Mouse (Mus musculus): ENCODE results near the gene Limk1. TPM values are rescaled to one million over a fixed set of nuclear protein-coding genes. Genes with fewer than 3 reads are reported as not detected.

The Limk1 gene
- polyA plus RNA-seq, 3 experiments from 2014 or later = 4.4 to 8.4 (median 7.1) TPM

DNA sequence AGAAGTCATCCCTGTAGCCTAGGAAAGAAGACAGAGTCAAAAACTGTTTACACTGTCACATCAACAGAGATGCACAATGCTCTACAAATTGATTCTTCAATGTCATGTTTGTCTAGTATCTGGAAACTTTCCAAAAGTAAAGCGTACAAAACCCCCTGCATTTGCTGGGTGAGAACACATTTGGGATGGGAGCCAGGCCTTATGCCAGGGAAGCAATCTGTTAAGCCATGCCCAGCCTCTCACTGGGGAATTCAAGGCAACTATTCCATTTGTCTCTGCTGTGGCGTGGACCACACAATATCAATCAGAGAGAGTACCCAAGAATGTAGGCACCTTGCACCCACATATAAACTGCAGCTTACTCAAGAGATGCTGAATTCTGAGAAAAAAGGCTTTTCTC, 66.3 kb downstream of the Limk1 start:
- ATAC-seq = no peak

DNA sequence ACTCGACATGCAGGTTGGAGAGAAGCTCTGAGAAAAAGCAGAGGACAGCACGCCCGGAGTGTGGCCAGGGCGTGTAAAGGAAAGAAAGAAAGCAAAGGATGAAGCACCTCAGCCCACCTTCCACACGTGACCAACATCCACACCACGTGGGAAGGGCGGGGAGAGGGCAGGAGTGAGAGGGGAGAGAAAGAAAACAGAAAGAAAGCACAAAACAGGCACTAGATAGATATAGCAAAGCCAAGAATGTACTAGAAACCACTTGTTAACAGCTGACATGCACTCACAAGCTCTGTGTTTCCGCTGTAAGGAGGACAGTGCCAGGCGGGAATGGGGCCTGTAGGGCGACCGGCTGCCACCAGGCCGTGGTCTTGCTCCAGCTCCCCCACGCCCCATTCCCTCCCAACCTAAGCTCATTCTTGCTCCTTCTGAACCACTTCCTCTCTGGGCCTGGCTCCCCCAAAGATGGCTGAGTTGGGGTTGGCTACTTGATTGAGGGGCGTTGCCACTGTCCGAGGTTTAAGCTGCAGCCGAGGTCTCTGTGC, 67.2 kb downstream of the Limk1 start:
- ATAC-seq = no peak

DNA sequence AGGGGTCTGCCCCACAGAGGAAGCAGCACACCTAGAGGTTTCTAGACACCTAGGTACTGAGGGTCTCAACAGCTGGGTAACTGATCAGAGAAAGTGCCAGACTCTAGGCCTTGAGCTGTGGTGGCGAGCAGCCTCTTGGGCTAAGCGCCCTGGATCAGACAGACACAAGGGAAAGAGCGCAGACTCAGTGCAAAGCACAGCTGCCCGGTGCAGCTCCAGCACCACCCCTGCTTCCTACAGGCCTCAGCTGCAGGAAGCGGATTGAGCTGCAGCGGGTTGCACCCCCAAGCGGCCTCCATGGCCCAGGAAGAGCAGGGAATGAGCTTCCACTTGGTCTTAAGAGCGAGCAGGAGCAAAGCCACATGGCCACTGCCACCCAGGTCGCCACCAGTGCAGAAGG, 67.9 kb downstream of the Limk1 start:
- ATAC-seq = no peak

DNA sequence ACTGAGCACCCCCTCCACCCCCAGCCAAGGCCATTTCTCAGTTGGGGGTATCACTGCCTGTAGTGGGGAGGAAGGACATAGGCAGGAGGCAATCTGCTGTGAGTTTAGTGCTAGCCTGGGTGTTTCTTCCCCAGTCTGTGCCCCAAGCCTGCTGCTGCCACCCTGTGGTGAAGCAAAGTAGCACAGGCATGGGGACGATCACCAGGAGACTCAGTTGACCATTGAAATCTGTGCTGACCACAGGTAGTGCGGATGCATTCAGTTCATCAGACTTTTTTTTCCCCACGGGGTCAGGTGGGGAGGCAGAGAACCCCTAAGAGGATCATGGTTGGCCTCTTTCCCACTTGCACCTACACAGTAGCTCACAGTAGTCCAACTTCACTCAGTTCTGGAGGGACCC, 71.3 kb downstream of the Limk1 start:
- peak; percentile 62 for ATAC-seq

DNA sequence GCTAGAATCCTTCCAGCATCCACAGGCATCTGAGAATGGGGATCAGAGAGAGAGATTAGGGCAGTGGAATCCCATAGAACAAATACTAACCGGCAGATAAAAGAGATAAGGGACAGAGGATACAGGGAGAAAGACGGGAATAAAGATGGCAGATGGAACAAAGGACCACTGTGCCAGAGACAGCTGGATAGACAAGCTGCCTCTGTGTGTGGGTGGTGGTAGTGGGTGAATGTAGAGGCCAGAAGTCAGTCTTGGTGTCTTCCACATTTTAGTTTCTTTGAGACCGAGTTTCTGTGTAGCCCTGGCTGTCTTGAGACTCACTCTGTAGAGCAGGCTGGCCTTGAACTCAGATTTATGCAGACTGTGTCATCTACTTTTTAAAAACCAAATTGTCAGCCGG, 72.6 kb downstream of the Limk1 start:
- ATAC-seq = no peak

DNA sequence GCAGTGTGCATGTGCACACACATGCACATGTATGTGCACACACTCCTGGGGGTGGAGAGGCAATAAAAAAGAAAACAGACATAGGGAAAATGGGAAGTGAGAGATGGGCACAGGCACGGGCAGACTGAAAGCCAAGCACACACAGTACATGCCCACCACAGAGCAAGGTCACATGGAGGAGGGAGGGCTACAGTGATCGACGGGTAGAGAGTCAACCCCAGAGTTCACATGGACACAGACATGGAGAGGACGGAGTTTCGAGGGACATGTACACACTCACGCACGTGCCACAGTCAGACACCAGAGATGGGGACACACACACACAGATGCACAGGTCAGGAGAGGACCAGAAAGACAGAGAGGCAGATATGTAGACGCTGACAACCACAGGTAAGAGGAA, 73.0 kb downstream of the Limk1 start:
- ATAC-seq = no peak

DNA sequence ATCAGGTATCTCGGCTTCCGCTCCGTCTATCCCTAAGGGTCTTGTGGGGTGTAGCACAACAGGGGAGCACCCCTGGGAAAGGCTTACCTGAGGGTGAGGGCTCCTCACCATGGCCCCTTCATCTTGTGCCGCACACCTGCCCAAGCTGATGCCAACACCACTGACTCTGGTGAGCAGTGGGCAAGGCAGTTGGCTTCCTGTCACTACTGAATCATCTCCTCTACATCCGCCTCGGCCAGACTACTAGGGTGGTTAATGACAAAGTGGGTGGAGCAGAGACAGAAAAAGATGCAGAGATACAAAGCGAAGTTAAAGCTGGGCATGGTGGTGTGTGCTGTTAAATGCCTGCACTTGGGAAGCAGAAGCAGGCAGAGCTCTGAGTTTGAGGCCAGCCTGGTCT, 73.6 kb downstream of the Limk1 start, which contains the start of gene Lat2:
Gene Lat2, minus strand, starts transcription at position 224 of the 400 bp plus-strand sequence.
- ATAC-seq = peak; percentile 51

DNA sequence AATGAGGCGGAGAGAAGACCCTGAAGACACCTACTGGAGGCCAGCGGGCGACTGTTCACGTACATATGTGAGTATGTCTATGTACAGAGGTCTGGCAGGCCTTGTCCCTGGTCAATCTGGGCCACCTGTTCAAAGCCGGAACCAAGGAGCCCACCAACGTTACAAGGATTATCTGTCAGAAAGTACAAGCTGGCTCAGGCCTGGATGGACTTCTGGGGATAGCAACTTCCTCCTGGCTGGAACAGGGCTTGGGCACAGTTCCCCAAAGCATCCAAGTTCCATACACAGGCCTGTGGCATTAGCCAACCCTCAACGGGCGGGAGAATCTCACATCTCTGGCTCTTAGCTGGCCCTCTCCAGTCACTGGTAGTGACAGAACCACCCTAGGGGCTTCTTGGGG, 74.1 kb downstream of the Limk1 start:
- no peak for ATAC-seq

DNA sequence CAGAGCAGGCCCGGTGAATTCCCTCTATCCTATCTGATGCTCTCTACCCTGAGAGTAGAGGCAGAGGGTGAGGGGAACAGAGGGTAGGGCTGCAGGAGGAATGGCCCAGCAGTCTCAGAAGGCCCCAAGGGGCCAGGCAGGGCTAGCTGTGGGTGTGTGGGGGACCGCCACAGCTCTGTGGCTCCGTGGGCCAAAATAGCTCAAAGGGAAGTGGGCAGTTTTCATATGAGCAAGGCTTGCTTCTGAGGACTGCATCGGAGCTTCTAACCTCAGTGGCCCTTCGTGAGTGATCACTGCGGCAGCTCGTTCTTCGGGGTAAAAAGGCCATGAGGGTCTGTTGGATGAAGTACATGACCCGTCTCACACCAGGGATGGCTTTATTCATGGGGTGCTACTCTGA, 74.7 kb downstream of the Limk1 start:
- no peak for ATAC-seq

DNA sequence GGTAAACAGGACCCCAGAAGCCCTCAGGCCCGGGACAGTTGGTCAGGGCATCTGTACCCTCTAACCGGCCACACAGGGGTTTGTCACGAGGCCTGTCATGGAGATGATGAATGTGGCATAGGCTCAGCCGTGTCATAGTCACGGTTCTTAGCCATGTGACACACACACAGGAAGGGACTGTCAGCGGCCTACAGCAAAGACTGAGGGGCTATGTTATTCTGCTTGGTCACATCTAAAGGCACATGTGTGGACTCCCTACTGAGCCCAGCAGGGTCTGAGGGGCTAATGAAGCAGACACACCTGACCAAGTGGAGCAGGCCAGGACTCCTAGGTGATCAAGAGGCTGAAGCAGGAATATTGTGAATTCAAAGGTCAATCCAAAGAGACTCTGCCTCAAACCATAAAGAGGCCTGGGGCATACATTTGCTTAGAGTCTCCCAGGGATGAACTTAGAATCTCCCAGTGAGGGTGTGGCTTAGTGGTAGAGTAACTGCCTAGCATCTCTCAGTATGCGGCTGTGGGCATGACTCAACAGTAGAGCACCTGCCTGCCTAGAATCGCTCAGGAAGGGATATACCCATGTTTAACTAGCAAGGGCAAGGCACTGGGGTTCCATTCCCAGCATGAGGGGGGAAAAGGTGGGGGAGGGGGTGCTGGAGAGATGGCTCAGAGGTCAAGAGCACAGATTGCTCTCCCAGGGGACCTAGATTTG, 76.4 kb downstream of the Limk1 start:
- ATAC-seq = no peak

DNA sequence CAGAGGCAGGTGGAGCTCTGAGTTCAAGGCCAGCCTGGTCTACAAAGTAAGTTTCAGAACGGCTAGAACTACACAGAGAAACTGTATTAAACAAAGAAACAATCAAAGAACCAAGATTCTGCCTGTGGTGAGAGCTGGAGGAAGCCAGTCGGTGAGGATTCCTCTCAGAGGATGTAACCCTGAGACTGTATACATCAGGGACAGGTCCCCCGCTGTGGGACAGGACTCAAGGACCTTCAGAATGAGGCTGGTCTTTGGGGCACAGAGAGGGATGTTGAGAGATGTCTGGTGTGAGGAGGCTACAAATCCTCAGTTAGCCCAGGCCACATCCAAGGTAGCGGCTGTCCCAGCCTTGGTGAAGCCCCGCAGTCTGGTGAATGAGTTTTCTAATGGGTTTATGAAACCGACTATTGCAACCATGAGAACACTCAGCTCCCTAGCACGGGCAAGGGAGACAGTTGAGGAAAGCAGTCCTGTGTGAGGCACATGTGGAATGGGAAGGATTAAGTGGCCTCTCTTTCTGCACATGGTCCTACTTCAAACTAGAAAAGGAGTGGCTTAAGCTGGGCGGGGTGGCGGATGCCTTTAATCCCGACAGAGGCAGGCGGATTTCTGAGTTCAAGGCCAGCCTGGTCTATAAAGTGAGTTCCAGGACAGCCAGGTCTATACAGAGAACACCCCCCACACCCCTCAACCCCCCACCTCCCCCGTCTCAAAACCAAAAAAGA, 78.3 kb downstream of the Limk1 start:
- no peak for ATAC-seq

DNA sequence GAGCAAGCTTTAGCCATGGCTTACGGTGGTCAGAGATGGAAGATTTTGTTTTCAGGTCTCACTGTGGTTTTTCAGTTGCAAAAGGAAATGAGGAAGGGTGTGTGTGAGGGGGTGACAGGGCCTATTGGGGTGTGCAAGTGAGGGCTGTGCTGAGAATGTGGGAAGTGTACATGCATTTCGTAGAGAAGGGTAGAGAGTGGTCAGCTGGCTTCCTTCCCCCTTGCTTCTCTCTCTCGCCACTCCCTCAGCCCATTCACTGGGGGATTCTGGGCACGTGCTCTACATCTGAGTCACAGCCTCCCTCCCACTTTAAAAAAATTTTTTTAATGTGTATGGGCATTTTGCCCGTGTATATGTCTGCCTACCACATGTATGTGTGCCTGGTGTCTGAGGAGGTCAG, 81.3 kb downstream of the Limk1 start:
- ATAC-seq = no peak

DNA sequence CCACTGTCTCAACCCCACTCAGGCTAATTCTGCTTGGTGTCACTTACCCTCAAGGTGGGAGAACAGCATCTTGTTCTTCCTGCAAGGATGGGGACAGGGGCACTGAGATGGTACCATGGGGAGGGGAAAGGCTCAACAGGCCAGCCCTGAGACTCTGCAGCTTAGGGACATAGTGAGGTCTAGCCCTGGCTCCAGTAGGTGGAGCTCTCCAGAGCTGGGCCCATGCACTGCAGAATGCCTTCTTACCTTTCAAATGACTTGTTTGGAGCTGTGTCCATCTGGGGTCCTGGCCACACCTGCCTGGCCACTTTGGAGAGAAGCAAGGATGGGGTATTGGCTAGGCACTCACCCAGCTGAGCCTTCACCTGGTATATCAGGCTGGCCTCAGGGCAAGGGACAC, 82.1 kb downstream of the Limk1 start:
- no peak for ATAC-seq

Other genes starting within 250 kb of the Limk1 start
- gene Gtf2ird1, start 231.9 kb downstream of the Limk1 start, polyA plus RNA-seq (2017; shearing (Covaris generic)) = 10 to 100 TPM in 1 of 3 experiments, 1 to 10 TPM in 2; 3.5 to 12.4 (median 5.7) TPM
- under 1 TPM; 0.55 to 0.88 (median 0.74) TPM for gene Clip2, start 136.2 kb downstream of the Limk1 start, polyA plus RNA-seq (2017; shearing (Covaris generic))
- 1 to 10 TPM in 1 of 3 experiments, under 1 TPM in 1, not detected in 1; 0.28 to 1.1 TPM for gene Syna, start 128.4 kb downstream of the Limk1 start, polyA plus RNA-seq (2017; shearing (Covaris generic))
- 100 to 1,000 TPM; 140 to 223 (median 144) TPM for gene Rfc2, start 107.2 kb downstream of the Limk1 start, polyA plus RNA-seq (2017; shearing (Covaris generic))
- gene Lat2, start 73.6 kb downstream of the Limk1 start, polyA plus RNA-seq (2017; shearing (Covaris generic)) = 10 to 100 TPM in 2 of 3 experiments, 1 to 10 TPM in 1; 6.3 to 13.1 (median 12.2) TPM
- 100 to 1,000 TPM in 1 of 3 experiments, 10 to 100 TPM in 2; 92.8 to 133 (median 95.4) TPM for gene Eif4h, start 49.1 kb downstream of the Limk1 start, polyA plus RNA-seq (2017; shearing (Covaris generic))
- gene Eln, start 58.7 kb upstream of the Limk1 start, polyA plus RNA-seq (2017; shearing (Covaris generic)) = under 1 TPM in 1 of 3 experiments, not detected in 2; 0.19 TPM
- gene Tmem270, start 218.1 kb upstream of the Limk1 start, polyA plus RNA-seq (2017; shearing (Covaris generic)) = not detected
- gene Cldn13, start 226.9 kb upstream of the Limk1 start, polyA plus RNA-seq (2017; shearing (Covaris generic)) = not detected
- 10 to 100 TPM in 2 of 3 experiments, 1 to 10 TPM in 1; 6.3 to 17.2 (median 12.0) TPM for gene Mettl27, start 243.8 kb upstream of the Limk1 start, polyA plus RNA-seq (2017; shearing (Covaris generic))

All from inflammation-experienced regulatory T-cells, adult 6 months (primary cell).